Mouse (Mus musculus) hindbrain, embryonic 16.5 days (tissue): ENCODE results near the gene Crip2. TPM values are rescaled to one million over a fixed set of nuclear protein-coding genes. Genes with fewer than 3 reads are reported as not detected.

Experiments
- ATAC-seq: fragments of 200-750 bp; cut with Nextera tagmentation; 2 replicates; pipeline ENCODE4 v1.8.0; 2017; ENCODE audit warnings: moderate TSS enrichment, moderate library complexity
- H3K27ac ChIP-seq: fragments of 300-500 bp; sonication (generic); 2 replicates; pipeline ENCODE4 v1.5.1; 2014; ENCODE audit warnings: low read depth, mild to moderate bottlenecking, control low read depth, low read length, moderate library complexity
- H3K27me3 ChIP-seq: fragments of 300-500 bp; sonication (generic); replicated peaks from 2 replicates; pipeline ENCODE4 v1.6.1; 2014; ENCODE audit warnings: low read length; ENCODE audit not compliant: control insufficient read depth, insufficient read depth
- H3K36me3 ChIP-seq: fragments of 300-500 bp; sonication (generic); 2 replicates; pipeline ENCODE4 v1.6.1; 2014; ENCODE audit warnings: mild to moderate bottlenecking, low read length, moderate library complexity, mixed read lengths; ENCODE audit not compliant: control insufficient read depth, insufficient read depth
- H3K4me1 ChIP-seq: fragments of 300-500 bp; sonication (generic); 2 replicates; pipeline ENCODE4 v1.6.1; 2014; ENCODE audit warnings: low read depth, low read length; ENCODE audit not compliant: control insufficient read depth, insufficient read depth
- H3K4me2 ChIP-seq: fragments of 300-500 bp; sonication (generic); 2 replicates; pipeline ENCODE4 v1.6.1; 2014; ENCODE audit warnings: mild to moderate bottlenecking, low read length, control low read depth, moderate library complexity
- H3K4me3 ChIP-seq: fragments of 300-500 bp; sonication (generic); 2 replicates; pipeline ENCODE4 v1.5.1; 2014; ENCODE audit warnings: mild to moderate bottlenecking, low read length, control low read depth, moderate library complexity
- H3K9ac ChIP-seq: fragments of 300-500 bp; sonication (generic); 2 replicates; pipeline ENCODE4 v1.6.1; 2014; ENCODE audit warnings: low read depth, mild to moderate bottlenecking, control low read depth, low read length, moderate library complexity
- H3K9me3 ChIP-seq: fragments of 300-500 bp; sonication (generic); 2 replicates; pipeline ENCODE4 v1.6.1; 2014; ENCODE audit warnings: mild to moderate bottlenecking, low read length, moderate library complexity; ENCODE audit not compliant: control insufficient read depth
- WGBS: fragments of 180-500 bp; shearing (Covaris S2); extraction: QIAGEN DNeasy Blood & Tissue Kit; methylation state at CpG from one replicate; pipeline ENCODE4 v1.1.7; 2014; 5-methylcytosine and 5-hydroxymethylcytosine counted together
- polyA plus RNA-seq: library from polyadenylated mRNA; unstranded; fragments of >200 nt; fragmentation: Nextera tagmentation; extraction: Ambion mirVana; gene quantifications from 2 replicates; pipeline ENCODE4 v1.2.1, GENCODE M21; 2015

The Crip2 gene
- polyA plus RNA-seq, 1 experiment from 2014 or later = 346 TPM

DNA sequence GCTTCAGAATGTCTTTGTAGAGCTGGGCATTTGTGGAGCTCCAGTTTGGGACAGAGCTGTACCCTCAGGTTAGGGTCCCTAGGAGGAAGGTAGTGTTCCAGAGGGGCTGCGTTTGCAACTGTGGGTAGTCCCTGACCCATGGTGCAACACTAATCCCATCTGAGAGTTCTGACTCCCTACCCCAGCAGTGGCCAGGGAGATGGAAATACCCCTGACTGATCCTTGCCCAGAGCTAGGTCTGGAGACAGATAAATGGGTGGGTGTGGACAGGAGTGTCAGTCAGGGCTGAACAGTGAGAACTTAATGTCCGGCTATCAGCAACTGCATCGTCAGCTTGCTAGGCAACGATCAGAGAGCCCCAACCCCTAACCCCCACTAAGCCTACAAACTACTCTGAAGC lies 10.6 kb downstream of the Crip2 start:
- Histone ChIP-seq H3K4me1 (peaks cover 26% of the 10 kb centered on the region), H3K36me3 (no peaks in the 10 kb centered on the region), H3K27ac (no peak overlapping the region), H3K9me3 (no peaks in the 10 kb centered on the region), H3K4me2 (no peak overlapping the region), H3K9ac (no peak overlapping the region), H3K27me3 (peaks cover 19% of the 10 kb centered on the region), H3K4me3 (no peak overlapping the region)
- no peak for ATAC-seq
- WGBS = 90% methylated on average over 4 of the region's 4 CpGs

DNA sequence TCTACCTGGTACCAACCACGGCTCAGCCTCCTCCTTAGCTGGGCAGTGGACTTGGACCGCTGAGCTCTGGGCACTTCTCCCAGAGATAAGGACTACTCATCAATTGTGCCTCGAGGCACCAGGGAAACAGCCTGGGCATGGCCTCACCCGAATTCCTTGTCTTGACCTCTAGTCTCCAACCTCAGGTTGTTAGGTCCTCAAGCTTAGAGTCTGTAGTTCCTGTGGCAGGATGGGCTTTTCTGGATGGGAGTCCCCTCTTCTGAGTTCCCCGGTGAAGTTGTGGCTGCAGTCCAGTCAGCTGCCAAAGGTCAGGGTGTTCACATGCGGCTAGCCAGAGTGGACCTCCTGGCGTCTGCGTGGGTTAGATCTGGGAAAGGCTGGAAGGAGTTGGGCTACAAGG lies 11.0 kb downstream of the Crip2 start:
- no peak for ATAC-seq
- Histone ChIP-seq H3K36me3 (no peaks in the 10 kb centered on the region), H3K9ac (no peak overlapping the region), H3K27ac (no peak overlapping the region), H3K4me1 (peaks cover 26% of the 10 kb centered on the region), H3K4me3 (no peak overlapping the region), H3K4me2 (no peak overlapping the region), H3K27me3 (peaks cover 19% of the 10 kb centered on the region), H3K9me3 (no peaks in the 10 kb centered on the region)
- WGBS = 68% methylated on average over 8 of the region's 8 CpGs

DNA sequence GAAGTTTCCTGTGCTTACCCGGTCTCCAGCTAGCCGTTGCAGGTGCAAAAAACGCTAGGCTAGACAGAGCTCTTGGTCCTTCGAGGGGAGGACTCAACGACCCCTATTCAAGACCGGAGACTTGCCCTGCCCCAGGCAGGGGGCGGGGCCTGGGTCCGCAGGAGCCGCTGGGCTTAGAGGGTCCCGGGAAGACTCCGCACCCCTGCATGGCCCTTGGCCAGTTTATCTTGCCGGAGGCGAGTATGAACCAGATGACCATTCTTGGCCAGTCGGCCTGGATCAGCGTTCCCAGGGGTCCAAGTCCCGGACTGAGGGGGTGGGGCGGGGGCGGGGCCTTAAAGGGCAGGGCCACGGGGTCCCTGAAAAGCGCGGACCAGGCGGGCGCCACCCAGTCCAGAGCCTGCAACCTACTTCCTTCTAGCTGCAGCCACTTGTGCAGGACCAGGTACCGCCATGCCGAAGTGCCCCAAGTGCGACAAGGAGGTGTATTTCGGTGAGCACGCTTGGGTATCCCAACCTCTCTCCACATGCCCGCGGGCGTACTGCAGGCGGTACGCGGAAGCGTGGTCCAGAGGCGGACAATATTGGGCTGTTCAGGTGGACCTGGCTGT lies 11.7 kb downstream of the Crip2 start:
- under 1% methylated on average over 34 of the region's 36 CpGs for WGBS
- Histone ChIP-seq H3K9ac (peak overlapping the region; percentile 41), H3K36me3 (no peaks in the 10 kb centered on the region), H3K9me3 (no peaks in the 10 kb centered on the region), H3K27me3 (peaks cover 19% of the 10 kb centered on the region), H3K4me3 (peak overlapping the region; percentile 40), H3K27ac (no peak overlapping the region), H3K4me2 (peak overlapping the region; percentile 57), H3K4me1 (peaks cover 23% of the 10 kb centered on the region)
- no peak for ATAC-seq

DNA sequence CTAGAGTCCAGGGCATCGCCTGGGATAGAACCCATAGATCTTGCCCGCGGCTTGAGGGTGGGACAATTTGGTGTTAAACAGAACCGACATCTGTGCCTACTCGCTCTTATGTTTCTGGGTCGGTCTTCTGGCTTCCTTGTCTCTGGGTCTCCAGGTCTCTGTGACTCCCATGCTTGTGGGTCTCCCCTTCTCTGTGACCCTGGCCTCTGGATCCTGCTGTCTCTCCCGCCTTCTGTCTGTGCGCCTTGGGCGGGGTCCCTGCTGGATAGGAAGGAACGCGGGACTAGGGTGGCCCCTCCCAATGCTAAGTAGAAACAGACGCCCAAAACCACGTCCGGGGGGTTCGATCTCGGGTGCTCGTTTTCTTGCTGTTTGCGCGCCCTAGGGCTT lies 12.2 kb downstream of the Crip2 start:
- H3K4me1 ChIP-seq = peaks cover 27% of the 10 kb centered on the region
- H3K9ac ChIP-seq = peak overlapping the region; percentile 41
- no peaks in the 10 kb centered on the region for H3K9me3 ChIP-seq
- peak overlapping the region; percentile 40 for H3K4me3 ChIP-seq
- peaks cover 19% of the 10 kb centered on the region for H3K27me3 ChIP-seq
- H3K36me3 ChIP-seq = no peaks in the 10 kb centered on the region
- WGBS = 32% methylated on average over 19 of the region's 19 CpGs
- peak overlapping the region; percentile 57 for H3K4me2 ChIP-seq
- ATAC-seq = no peak
- H3K27ac ChIP-seq = no peak overlapping the region

DNA sequence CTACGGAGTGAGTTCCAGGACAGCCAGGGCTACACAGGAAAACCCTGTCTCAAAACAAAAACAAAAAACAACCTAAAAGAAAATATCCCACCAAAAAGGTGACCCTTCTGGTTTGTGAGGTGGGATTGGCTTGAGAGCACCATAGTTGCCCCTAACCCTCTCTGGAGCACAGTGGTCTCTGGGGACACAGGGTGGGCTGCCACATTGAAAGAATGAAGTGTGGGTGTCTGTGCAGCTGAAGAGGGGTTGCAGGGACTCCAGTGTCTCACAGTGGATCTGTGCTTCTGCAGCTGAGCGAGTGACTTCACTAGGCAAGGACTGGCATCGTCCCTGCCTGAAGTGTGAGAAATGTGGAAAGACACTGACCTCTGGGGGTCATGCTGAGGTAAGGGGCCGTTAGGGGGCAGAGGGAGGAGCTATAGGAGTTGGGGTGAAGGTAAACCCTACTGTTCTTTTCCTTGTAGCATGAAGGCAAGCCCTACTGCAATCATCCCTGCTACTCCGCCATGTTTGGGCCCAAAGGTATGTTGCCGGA lies 13.0 kb downstream of the Crip2 start:
- H3K9me3 ChIP-seq = no peaks in the 10 kb centered on the region
- no peak overlapping the region for H3K9ac ChIP-seq
- H3K4me2 ChIP-seq = no peak overlapping the region
- ATAC-seq = no peak
- H3K27ac ChIP-seq = no peak overlapping the region
- H3K4me3 ChIP-seq = no peak overlapping the region
- 84% methylated on average over 6 of the region's 6 CpGs for WGBS
- peaks cover 25% of the 10 kb centered on the region for H3K4me1 ChIP-seq
- H3K36me3 ChIP-seq = no peaks in the 10 kb centered on the region
- H3K27me3 ChIP-seq = peaks cover 19% of the 10 kb centered on the region

DNA sequence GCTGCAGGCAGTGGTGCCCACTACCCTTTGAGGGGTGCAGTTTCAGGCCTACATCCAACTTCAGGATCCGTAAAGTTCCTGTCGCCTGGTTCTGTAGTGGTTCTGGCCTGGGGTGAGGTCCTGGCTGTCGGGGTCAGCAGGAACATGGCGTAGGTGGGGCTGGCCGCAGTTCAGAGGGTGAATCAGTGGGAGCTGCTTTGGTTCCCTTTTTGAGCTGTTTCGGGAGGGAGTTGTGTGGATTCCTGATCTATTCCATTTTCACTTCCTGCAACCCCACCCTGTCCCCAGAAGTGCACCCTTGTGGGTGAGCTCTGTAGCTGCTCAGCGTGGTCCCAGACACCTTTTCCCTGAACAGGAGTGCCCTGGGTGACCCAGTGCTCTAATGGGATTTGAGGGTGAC lies 13.9 kb downstream of the Crip2 start:
- no peaks in the 10 kb centered on the region for H3K9me3 ChIP-seq
- H3K4me1 ChIP-seq = peaks cover 24% of the 10 kb centered on the region
- no peak for ATAC-seq
- H3K27ac ChIP-seq = no peak overlapping the region
- 93% methylated on average over 7 of the region's 7 CpGs for WGBS
- no peak overlapping the region for H3K4me2 ChIP-seq
- no peak overlapping the region for H3K4me3 ChIP-seq
- peaks cover 19% of the 10 kb centered on the region for H3K27me3 ChIP-seq
- no peaks in the 10 kb centered on the region for H3K36me3 ChIP-seq
- no peak overlapping the region for H3K9ac ChIP-seq

DNA sequence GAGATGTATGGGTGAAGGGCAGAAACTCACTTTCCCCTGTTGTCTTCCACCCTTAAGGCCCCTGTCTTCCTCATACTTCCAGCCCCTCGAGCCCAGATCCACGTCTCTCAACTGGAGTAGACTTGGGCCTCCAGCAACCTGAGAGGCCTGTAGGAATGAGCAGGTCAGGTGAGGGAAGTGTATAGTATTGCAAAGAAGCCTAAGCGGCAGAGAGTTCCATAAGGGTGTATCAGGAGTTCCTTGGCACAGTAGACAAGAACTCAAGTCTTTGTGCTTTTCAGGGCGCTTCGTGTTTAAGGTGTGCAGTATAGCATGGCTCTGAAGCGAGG lies 14.7 kb downstream of the Crip2 start:
- H3K4me2 ChIP-seq = peak overlapping the region; percentile 65
- H3K9me3 ChIP-seq = no peaks in the 10 kb centered on the region
- no peak overlapping the region for H3K27ac ChIP-seq
- no peaks in the 10 kb centered on the region for H3K36me3 ChIP-seq
- H3K9ac ChIP-seq = no peak overlapping the region
- peaks cover 19% of the 10 kb centered on the region for H3K27me3 ChIP-seq
- H3K4me1 ChIP-seq = peaks cover 23% of the 10 kb centered on the region
- no peak overlapping the region for H3K4me3 ChIP-seq
- no peak for ATAC-seq
- 83% methylated on average over 6 of the region's 6 CpGs for WGBS

DNA sequence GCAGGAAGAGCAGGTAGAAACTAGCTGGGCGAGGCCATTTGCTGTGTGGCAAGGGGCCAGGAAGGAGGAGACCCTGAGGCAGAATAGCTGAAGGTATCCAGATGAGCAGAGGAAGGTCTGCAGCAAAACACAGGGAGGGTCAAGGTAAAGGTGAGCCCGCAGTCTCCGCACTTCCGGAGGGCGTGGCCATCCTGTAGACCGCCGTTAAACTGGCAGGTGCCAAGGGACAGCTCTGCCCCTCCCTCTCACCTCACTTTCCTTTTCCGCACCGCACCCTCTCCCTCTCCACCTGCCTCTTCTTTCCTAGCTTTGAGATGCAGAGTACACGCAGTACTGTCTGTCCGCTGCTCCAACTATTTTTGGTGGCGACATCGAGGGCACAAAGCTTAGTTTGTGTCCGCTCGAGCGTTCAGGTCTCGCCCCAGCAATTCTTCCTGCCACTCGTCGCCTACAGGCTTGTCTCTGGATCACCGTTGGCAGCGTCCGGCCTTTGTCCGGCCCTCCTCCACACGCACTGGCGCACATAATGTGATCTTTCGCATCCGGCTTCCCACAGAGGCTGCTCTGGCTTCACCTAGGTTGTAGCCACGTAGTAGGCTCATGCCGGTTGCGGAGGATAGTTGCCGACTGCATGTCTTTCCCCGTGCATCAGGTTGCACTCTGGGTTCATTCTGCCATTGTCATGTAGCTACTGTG lies 15.2 kb downstream of the Crip2 start:
- H3K4me3 ChIP-seq = peak overlapping the region; percentile 74
- H3K9ac ChIP-seq = peak overlapping the region; percentile 67
- peak overlapping the region; percentile 65 for H3K4me2 ChIP-seq
- H3K27me3 ChIP-seq = peaks cover 19% of the 10 kb centered on the region
- no peaks in the 10 kb centered on the region for H3K9me3 ChIP-seq
- WGBS = 3% methylated on average over 32 of the region's 32 CpGs
- H3K4me1 ChIP-seq = peaks cover 23% of the 10 kb centered on the region
- peak overlapping the region; percentile 66 for H3K27ac ChIP-seq
- ATAC-seq = peak; percentile 2
- H3K36me3 ChIP-seq = no peaks in the 10 kb centered on the region

DNA sequence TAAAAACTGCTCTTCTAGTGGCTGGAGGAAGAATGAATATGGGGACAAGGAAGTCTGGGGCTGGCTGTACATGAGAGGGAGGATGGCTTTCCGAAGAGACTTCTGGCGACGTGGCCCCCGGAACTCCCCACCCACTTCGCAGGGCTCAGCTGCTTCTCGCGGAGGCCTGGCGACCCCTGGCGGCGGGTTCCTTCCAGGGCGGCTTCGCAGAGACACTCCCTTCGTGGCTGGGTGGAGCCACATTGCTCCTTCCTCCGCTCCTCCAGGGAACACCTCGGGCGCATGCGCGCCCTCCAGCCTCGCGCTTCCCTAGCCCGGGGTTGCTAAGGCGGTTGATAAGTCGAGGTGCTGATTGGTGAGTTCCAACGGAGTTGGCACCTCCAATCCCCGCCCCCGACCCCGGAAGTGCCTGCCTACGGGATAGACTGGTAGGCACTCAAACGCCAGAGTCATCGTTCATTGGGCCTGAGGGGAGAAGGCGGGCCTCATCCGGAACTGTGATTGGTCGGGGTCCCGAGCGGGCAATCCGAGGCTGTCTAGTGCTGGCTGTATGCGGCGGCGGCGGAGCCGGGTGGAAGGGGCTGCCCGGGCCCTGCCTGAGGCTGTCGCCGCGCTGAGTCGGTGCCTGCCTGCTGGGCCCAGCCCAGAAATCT lies 16.0 kb downstream of the Crip2 start, which contains the start of gene Tedc1:
Gene Tedc1 (plus strand): TSS at position 535 of the 653 bp plus-strand sequence.
- Histone ChIP-seq H3K4me2 (peak within 1 kb of the TSS; percentile 93), H3K36me3 (no peaks in the 10 kb centered on the region), H3K9me3 (no peaks in the 10 kb centered on the region), H3K4me1 (peaks cover 23% of the 10 kb centered on the region), H3K4me3 (peak within 1 kb of the TSS; percentile 74), H3K9ac (peak within 1 kb of the TSS; percentile 67), H3K27me3 (peaks cover 12% of the 10 kb centered on the region), H3K27ac (peak within 1 kb of the TSS; percentile 66)
- ATAC-seq = peak; percentile 97
- WGBS = 0% methylated on average over 40 of the region's 46 CpGs
